Mouse (Mus musculus) MEL (cell line): ENCODE data around the gene Epha10. TPM values are rescaled to one million over a fixed set of nuclear protein-coding genes. Genes with fewer than 3 reads are reported as not detected.

ENCODE experiments used
- DNase-seq: peaks from one replicate; pipeline ENCODE4 v3.0.0; 2011; ENCODE audit warnings: low read depth, low spot score
- H3K27ac ChIP-seq: 2 replicates; pipeline ENCODE4 v1.5.1; 2012; ENCODE audit warnings: low read depth, mild to moderate bottlenecking, control low read depth, low read length, moderate library complexity; ENCODE audit not compliant: control insufficient read depth
- H3K27me3 ChIP-seq, 2 experiments: fragments of 150-350 bp in 1 of 2; sonication (generic) in 1 of 2; 2 replicates each; pipeline ENCODE4 v1.6.1; 2012; ENCODE audit warnings: low read length in 2 of 2, mild to moderate bottlenecking in 2 of 2, improper control_type of control experiment in 1 of 2, moderate library complexity in 1 of 2; ENCODE audit not compliant: insufficient read depth in 2 of 2, control insufficient read depth in 1 of 2
- H3K36me3 ChIP-seq, 2 experiments: 2 replicates each; pipeline ENCODE4 v1.6.1; 2012 to 2014; ENCODE audit warnings: low read length in 2 of 2, improper control_type of control experiment in 1 of 2, inconsistent platforms in 1 of 2, mild to moderate bottlenecking in 1 of 2; ENCODE audit not compliant: insufficient read depth in 2 of 2, control insufficient read depth in 1 of 2
- H3K4me1 ChIP-seq, 2 experiments: fragments of 150-350 bp in 1 of 2; sonication (generic) in 1 of 2; 2 replicates each; pipeline ENCODE4 v1.6.1; 2012; ENCODE audit warnings: low read length in 2 of 2, improper control_type of control experiment in 1 of 2, mild to moderate bottlenecking in 1 of 2; ENCODE audit not compliant: insufficient read depth in 2 of 2, control insufficient read depth in 1 of 2
- H3K4me3 ChIP-seq, 2 experiments: fragments of 150-350 bp in 1 of 2; sonication (generic) in 1 of 2; 2 replicates each; pipeline ENCODE4 v1.5.1; 2012; ENCODE audit warnings: low read depth in 2 of 2, low read length in 2 of 2, mild to moderate bottlenecking in 2 of 2, moderate library complexity in 2 of 2, control low read depth in 1 of 2, improper control_type of control experiment in 1 of 2; ENCODE audit not compliant: control insufficient read depth in 1 of 2, insufficient read depth in 1 of 2
- H3K79me2 ChIP-seq: 2 replicates; pipeline ENCODE4 v1.6.1; 2012; ENCODE audit warnings: mild to moderate bottlenecking, low read length, moderate library complexity; ENCODE audit not compliant: control insufficient read depth, poor library complexity, insufficient read depth
- H3K9ac ChIP-seq: 2 replicates; pipeline ENCODE4 v1.6.1; 2012; ENCODE audit warnings: low read depth, mild to moderate bottlenecking, control low read depth, low read length, moderate library complexity; ENCODE audit not compliant: control insufficient read depth, poor library complexity, severe bottlenecking
- H3K9me3 ChIP-seq: fragments of 150-350 bp; sonication (generic); replicated peaks from 2 replicates; pipeline ENCODE4 v1.6.1; 2012; ENCODE audit warnings: mild to moderate bottlenecking, low read length, improper control_type of control experiment, moderate library complexity; ENCODE audit not compliant: insufficient read depth
- BHLHE40 ChIP-seq: IDR thresholded peaks from 2 replicates; pipeline ENCODE4 v1.6.1; 2012; ENCODE audit warnings: low read depth, mild to moderate bottlenecking, inconsistent platforms, low read length, improper control_type of control experiment, borderline replicate concordance
- CHD1 ChIP-seq: IDR thresholded peaks from 2 replicates; pipeline ENCODE4 v1.6.1; 2012; ENCODE audit warnings: low read depth, mild to moderate bottlenecking, inconsistent platforms, low read length, improper control_type of control experiment
- CHD2 ChIP-seq: IDR thresholded peaks from 2 replicates; pipeline ENCODE4 v1.6.1; 2011; ENCODE audit warnings: low read length, improper control_type of control experiment
- E2F4 ChIP-seq: IDR thresholded peaks from 2 replicates; pipeline ENCODE4 v1.6.1; 2011; ENCODE audit warnings: low read depth, low read length, improper control_type of control experiment, borderline replicate concordance
- ETS1 ChIP-seq: IDR thresholded peaks from 2 replicates; pipeline ENCODE4 v1.6.1; 2012; ENCODE audit warnings: low read depth, mild to moderate bottlenecking, inconsistent platforms, low read length, improper control_type of control experiment, moderate library complexity
- GATA1 ChIP-seq: IDR thresholded peaks from 2 replicates; pipeline ENCODE4 v1.6.1; 2011; ENCODE audit warnings: low read depth, low read length, improper control_type of control experiment
- KAT2A ChIP-seq: conservative IDR thresholded peaks from 2 replicates; pipeline ENCODE4 v1.6.1; 2012; ENCODE audit warnings: low read depth, low read length, improper control_type of control experiment, inconsistent platforms
- MAFK ChIP-seq: IDR thresholded peaks from 2 replicates; pipeline ENCODE4 v1.6.1; 2011; ENCODE audit warnings: low read depth, mild to moderate bottlenecking, low read length, improper control_type of control experiment, borderline replicate concordance
- MYB ChIP-seq: IDR thresholded peaks from 2 replicates; pipeline ENCODE4 v1.6.1; 2011; ENCODE audit warnings: mild to moderate bottlenecking, low read depth, low read length, improper control_type of control experiment
- NELFE ChIP-seq: IDR thresholded peaks from 2 replicates; pipeline ENCODE4 v1.6.1; 2011; ENCODE audit warnings: low read depth, low read length, improper control_type of control experiment
- POLR2A ChIP-seq, 2 experiments: IDR thresholded peaks; 2 replicates each; pipeline ENCODE4 v1.6.1; 2011 to 2012; ENCODE audit warnings: low read length in 2 of 2, mild to moderate bottlenecking in 2 of 2, control low read depth in 1 of 2, improper control_type of control experiment in 1 of 2, low read depth in 1 of 2, moderate library complexity in 1 of 2; ENCODE audit not compliant: control insufficient read depth in 1 of 2, insufficient read depth in 1 of 2, poor library complexity in 1 of 2
- POLR2AphosphoS2 ChIP-seq: IDR thresholded peaks from 2 replicates; pipeline ENCODE4 v1.6.1; 2011; ENCODE audit warnings: low read length, improper control_type of control experiment
- RAD21 ChIP-seq: IDR thresholded peaks from 2 replicates; pipeline ENCODE4 v1.6.1; 2011; ENCODE audit warnings: mild to moderate bottlenecking, low read depth, low read length, improper control_type of control experiment
- TAL1 ChIP-seq: IDR thresholded peaks from 2 replicates; pipeline ENCODE4 v1.6.1; 2012; ENCODE audit warnings: mild to moderate bottlenecking, inconsistent platforms, low read length, moderate library complexity, mixed read lengths
- TCF12 ChIP-seq: IDR thresholded peaks from 2 replicates; pipeline ENCODE4 v1.6.1; 2014; ENCODE audit warnings: low read depth, mild to moderate bottlenecking, inconsistent platforms, low read length, improper control_type of control experiment, moderate library complexity
- USF2 ChIP-seq, 2 experiments: IDR thresholded peaks; 2 replicates each; pipeline ENCODE4 v1.6.1; 2011 to 2012; ENCODE audit warnings: improper control_type of control experiment in 2 of 2, low read length in 2 of 2, borderline replicate concordance in 1 of 2, inconsistent platforms in 1 of 2, low read depth in 1 of 2, mild to moderate bottlenecking in 1 of 2; ENCODE audit not compliant: insufficient read depth in 1 of 2
- ZNF384 ChIP-seq: IDR thresholded peaks from 2 replicates; pipeline ENCODE4 v1.6.1; 2012; ENCODE audit warnings: low read depth, mild to moderate bottlenecking, inconsistent platforms, low read length, improper control_type of control experiment
- polyA plus RNA-seq, 2 experiments: library from polyadenylated mRNA; stranded (reverse) in 1 of 2; unstranded in 1 of 2; fragments of >175 nt in 1 of 2; fragments of >200 nt in 1 of 2; gene quantifications; 2 replicates each; pipeline versions ENCODE4 v1.2.1 to v1.2.4; 2012; ENCODE audit warnings: low replicate concordance in 2 of 2, low read depth in 1 of 2; ENCODE audit not compliant: insufficient read length in 2 of 2, insufficient read depth in 1 of 2, missing spikeins in 1 of 2
- total RNA-seq: library from RNA; depleted of rRNA; stranded (reverse); fragments of 300-350 nt; gene quantifications from 2 replicates; pipeline ENCODE4 v1.2.3, GENCODE M21; 2012

Gene Epha10
- total and polyA plus RNA-seq, 3 experiments = not detected

DNA sequence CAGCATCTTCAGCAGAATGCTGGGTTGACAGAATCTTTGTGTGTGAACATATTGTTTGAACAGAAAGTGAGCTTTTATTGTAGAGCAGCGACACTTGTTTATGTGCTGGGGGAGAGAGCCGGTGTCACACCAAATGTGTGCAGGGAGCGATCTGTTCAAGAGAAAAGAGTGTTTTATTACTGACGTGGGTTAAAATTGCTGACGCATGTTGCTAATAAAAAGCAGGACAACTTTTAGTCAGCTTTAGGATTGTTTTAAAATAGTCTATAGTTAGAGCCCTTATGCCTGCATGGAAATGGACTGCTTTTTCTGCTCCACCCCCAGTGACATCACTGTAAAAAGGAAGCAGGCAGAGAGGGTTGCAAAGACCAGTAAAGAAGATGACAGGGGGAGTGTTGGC, 10.1 kb downstream of the Epha10 start:
- no peak overlapping the region for H3K27ac ChIP-seq
- DNase-seq = no peak
- H3K4me3 ChIP-seq = no peak overlapping the region
- TF ChIP-seq ETS1 (no peak), CHD1 (no peak), ZNF384 (no peak), E2F4 (no peak), TAL1 (no peak), RAD21 (no peak), NELFE (no peak)
- peaks cover 0 to 2% of the 10 kb centered on the region in 2 experiments; a peak in 1 of 4 replicates for H3K27me3 ChIP-seq
- H3K36me3 ChIP-seq = no peaks in the 10 kb centered on the region
- no peak overlapping the region for H3K9ac ChIP-seq
- no peaks in the 10 kb centered on the region for H3K79me2 ChIP-seq
- H3K9me3 ChIP-seq = no peaks in the 10 kb centered on the region
- H3K4me1 ChIP-seq = no peaks in the 10 kb centered on the region

DNA sequence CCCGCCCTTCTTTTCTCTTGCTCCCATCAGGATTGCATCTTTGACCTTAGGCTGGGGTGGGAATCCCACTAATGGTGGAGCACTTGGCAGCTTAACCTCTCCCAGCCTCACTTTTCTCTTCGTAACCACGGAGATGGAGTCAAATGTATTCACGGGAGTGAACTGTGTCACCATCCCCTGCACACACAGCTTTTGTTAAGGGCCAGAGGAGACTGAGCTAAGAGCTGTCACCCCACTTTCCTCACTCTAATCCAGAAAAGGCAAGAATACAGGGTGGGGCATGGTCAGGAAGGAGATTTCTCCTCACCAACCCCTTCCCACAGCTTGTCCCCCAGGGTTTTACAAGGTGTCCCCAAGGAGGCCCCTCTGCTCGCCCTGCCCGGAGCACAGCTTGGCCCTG, 13.1 kb downstream of the Epha10 start:
- no peaks in the 10 kb centered on the region for H3K36me3 ChIP-seq
- no peak for TF ChIP-seq MYB
- no peak for TF ChIP-seq GATA1
- TF ChIP-seq USF2 (IDR thresholded peaks at IDR 0.05; ENCODE audit: borderline replicate concordance in 1 of 2, insufficient read depth in 1 of 2, low read depth in 1 of 2, low read length in 2 of 2) = no peak
- no peak for TF ChIP-seq MAFK
- TF ChIP-seq KAT2A = no peak
- no peak for TF ChIP-seq ETS1
- no peak for TF ChIP-seq TCF12
- TF ChIP-seq POLR2AphosphoS2 = no peak
- no peak for TF ChIP-seq CHD2
- TF ChIP-seq ZNF384 = no peak
- no peak for TF ChIP-seq POLR2A (IDR thresholded peaks at IDR 0.05; ENCODE audit: control insufficient read depth in 1 of 2, insufficient read depth in 1 of 2, low read depth in 1 of 2, low read length in 2 of 2, poor library complexity in 1 of 2)
- TF ChIP-seq BHLHE40 = no peak
- peaks cover 0 to 2% of the 10 kb centered on the region in 2 experiments; a peak in 1 of 4 replicates for H3K27me3 ChIP-seq

More for the DNA sequence above, 13.1 kb downstream of the Epha10 start:
- Histone ChIP-seq H3K79me2 (no peaks in the 10 kb centered on the region), H3K9ac (no peak overlapping the region), H3K4me1 (no peaks in the 10 kb centered on the region), H3K9me3 (no peaks in the 10 kb centered on the region), H3K27ac (no peak overlapping the region), H3K4me3 (no peak overlapping the region)
- no peak for DNase-seq
